Mouse (Mus musculus): Measurements from ENCODE around the gene Dixdc1.

DNA sequence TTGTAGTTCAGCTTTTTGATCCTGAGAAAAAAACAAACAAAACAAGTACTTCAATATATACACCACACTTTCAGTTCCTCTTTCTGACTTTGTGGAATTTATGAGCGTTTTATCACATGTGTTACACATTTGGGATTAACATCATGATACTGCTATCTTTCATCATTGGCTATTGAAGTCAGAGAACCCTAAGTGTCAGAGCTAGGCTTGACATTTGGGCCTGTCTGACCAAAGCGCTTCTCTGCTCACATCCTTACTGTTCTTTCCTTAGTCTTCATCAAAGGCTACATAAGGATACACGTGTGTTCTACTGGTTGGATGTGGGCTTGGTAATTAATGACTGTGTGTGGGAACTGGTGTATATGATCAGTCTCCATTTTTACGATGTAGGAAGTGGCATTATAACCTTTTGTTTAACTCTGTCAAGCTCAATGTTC is 34.7 kb upstream of the Dixdc1 start:
- no peak for TF ChIP-seq MYB (IDR thresholded peaks at IDR 0.05; ENCODE audit: low read depth, low read length)
- TF ChIP-seq CTCF (IDR thresholded peaks at IDR 0.05 in 2 of 3, conservative IDR thresholded peaks at IDR 0.05 in 1 of 3; ENCODE audit: control insufficient read depth in 1 of 3, insufficient read depth in 1 of 3, low read depth in 2 of 3, low read length in 3 of 3, poor library complexity in 1 of 3, severe bottlenecking in 1 of 3): no peak
- TF ChIP-seq UBTF (IDR thresholded peaks at IDR 0.05; ENCODE audit: borderline replicate concordance, insufficient read depth, low read depth, low read length): no peak
- no peak; the same call in 1 of the 2 replicates for TF ChIP-seq ZNF384 (IDR thresholded peaks at IDR 0.05; ENCODE audit: low read depth, low read length)
- TF ChIP-seq HCFC1 (IDR thresholded peaks at IDR 0.05; ENCODE audit: low read depth, low read length): no peak
- 0 out of 4 replicates have a peak, but pooled peaks of 1 of the 2 experiments have one; percentile 32 for TF ChIP-seq POLR2A (IDR thresholded peaks at IDR 0.05; ENCODE audit: control insufficient read depth in 1 of 2, insufficient read depth in 1 of 2, low read depth in 1 of 2, low read length in 2 of 2, poor library complexity in 1 of 2)
- TF ChIP-seq ZC3H11A (IDR thresholded peaks at IDR 0.05; ENCODE audit: low read depth, low read length): no peak
- peak; percentile 77 to 92 for TF ChIP-seq EP300 (IDR thresholded peaks at IDR 0.05; ENCODE audit: low read depth in 1 of 2, low read length in 2 of 2)
- TF ChIP-seq RAD21 (IDR thresholded peaks at IDR 0.05; ENCODE audit: low read depth, low read length): no peak
- no peak for TF ChIP-seq ZKSCAN1 (IDR thresholded peaks at IDR 0.05; ENCODE audit: low read depth, low read length)
- TF ChIP-seq MXI1 (IDR thresholded peaks at IDR 0.05; ENCODE audit: low read depth, low read length): peak; percentile 92
- TF ChIP-seq TBP (IDR thresholded peaks at IDR 0.05; ENCODE audit: low read depth, low read length): no peak; the same call in none of the 2 replicates
- peak; percentile 93 for TF ChIP-seq GATA1 (IDR thresholded peaks at IDR 0.05; ENCODE audit: low read depth, low read length)
- TF ChIP-seq TCF12 (IDR thresholded peaks at IDR 0.05; ENCODE audit: low read depth, low read length): peak; percentile 84
